Mouse (Mus musculus) thymus, adult 2 months (tissue): ENCODE measurements around the gene Mnx1. TPM values are rescaled to one million over a fixed set of nuclear protein-coding genes. Genes with fewer than 3 reads are reported as not detected.
A peak's percentile ranks its signal among the peaks of the same experiment; 100 is the strongest.
"Not testable (repeated sequence)": the region's sequence is repeated elsewhere in the genome, so short reads cannot be mapped to it uniquely, and the experiment has no call there.

Experiments
- DNase-seq: peaks from one replicate; pipeline ENCODE4 v3.0.0; 2021
- H3K27ac ChIP-seq: fragments of 200-500 bp; 2 replicates; pipeline ENCODE4 v1.5.1; 2012; ENCODE audit warnings: low read length, control low read depth; ENCODE audit not compliant: control insufficient read depth, insufficient read depth
- H3K27me3 ChIP-seq: fragments of 200-500 bp; 2 replicates; pipeline ENCODE4 v1.6.1; 2012; ENCODE audit warnings: mild to moderate bottlenecking, low read length, moderate library complexity, mixed read lengths; ENCODE audit not compliant: control insufficient read depth, insufficient read depth
- H3K36me3 ChIP-seq: fragments of 200-500 bp; 2 replicates; pipeline ENCODE4 v1.6.1; 2012; ENCODE audit warnings: mild to moderate bottlenecking, low read length, moderate library complexity; ENCODE audit not compliant: control insufficient read depth, insufficient read depth
- H3K4me1 ChIP-seq: fragments of 200-500 bp; replicated peaks from 2 replicates; pipeline ENCODE4 v1.6.1; 2012; ENCODE audit warnings: low read length; ENCODE audit not compliant: control insufficient read depth, insufficient read depth
- H3K4me3 ChIP-seq: fragments of 200-500 bp; 2 replicates; pipeline ENCODE4 v1.5.1; 2012; ENCODE audit warnings: mild to moderate bottlenecking, low read length, control low read depth, moderate library complexity; ENCODE audit not compliant: control insufficient read depth, insufficient read depth
- CTCF ChIP-seq: fragments of 200-500 bp; IDR thresholded peaks from 2 replicates; pipeline ENCODE4 v1.5.1; 2012; ENCODE audit warnings: mild to moderate bottlenecking, control low read depth, low read length, moderate library complexity, borderline replicate concordance; ENCODE audit not compliant: control insufficient read depth, poor library complexity, insufficient read depth; ENCODE audit errors: extremely low read depth
- POLR2A ChIP-seq: fragments of 200-500 bp; IDR thresholded peaks from 2 replicates; pipeline ENCODE4 v1.6.1; 2012; ENCODE audit warnings: mild to moderate bottlenecking, low read length, control low read depth, moderate library complexity; ENCODE audit not compliant: control insufficient read depth, poor library complexity, insufficient read depth; ENCODE audit errors: extremely low read depth
- WGBS: fragments of 180-500 bp; shearing (Covaris S2); methylation state at CpG from one replicate; pipeline ENCODE4 v1.1.7; 2018; 5-methylcytosine and 5-hydroxymethylcytosine counted together
- polyA plus RNA-seq: library from polyadenylated mRNA; depleted of rRNA; stranded (reverse); fragments of >200 nt; gene quantifications from 2 replicates; pipeline ENCODE4 v1.2.3, GENCODE M21; 2012; rRNA removed

The Mnx1 gene
- polyA plus RNA-seq, 1 experiment, result 0.08 TPM

DNA sequence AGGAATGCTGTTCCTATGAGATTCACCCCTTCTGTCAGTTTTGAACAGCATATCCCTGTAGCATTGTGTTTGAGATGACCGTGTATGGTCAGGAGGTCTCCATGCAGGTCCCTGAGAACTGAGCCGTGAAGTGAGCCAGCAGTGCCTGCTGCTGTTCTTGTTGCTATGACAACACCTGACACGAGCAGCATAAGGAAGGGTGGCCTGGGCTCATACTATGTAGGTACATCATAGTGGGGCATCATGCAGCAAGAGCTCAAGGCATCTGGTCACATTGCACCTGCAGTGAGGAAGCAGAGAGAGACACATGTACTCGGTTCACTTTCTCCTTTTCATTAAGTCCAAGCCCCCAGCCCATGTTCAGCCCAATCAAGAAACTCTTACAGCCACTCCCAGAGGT is 25.9 kb downstream of the Mnx1 start:
- Histone ChIP-seq H3K27me3 (no peaks in the 10 kb centered on the region), H3K4me3 (no peak overlapping the region), H3K4me1 (no peaks in the 10 kb centered on the region), H3K36me3 (peaks cover 35% of the 10 kb centered on the region), H3K27ac (no peak overlapping the region)
- no peak for DNase-seq
- no peak for TF ChIP-seq POLR2A
- TF ChIP-seq CTCF, result no peak
- 94% methylated on average over 4 of the region's 4 CpGs for WGBS

DNA sequence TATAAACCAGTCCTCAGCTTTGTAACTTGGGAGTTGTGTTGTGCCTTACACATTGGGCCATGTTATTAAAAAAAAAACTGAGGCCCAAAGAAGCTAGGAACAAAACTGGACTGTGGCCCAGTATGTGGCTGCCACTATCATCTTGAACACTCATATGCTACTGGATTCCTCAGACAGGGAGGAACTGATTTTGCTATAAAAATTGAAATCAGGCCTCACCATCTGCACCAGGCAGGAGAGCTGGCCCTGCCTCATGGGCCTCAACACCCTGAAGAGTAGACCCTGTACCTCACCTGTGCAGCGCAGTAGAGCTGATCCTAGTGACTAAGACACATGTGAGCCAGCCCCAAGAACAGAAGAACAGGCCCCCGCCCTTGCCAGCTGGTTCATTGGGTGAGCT is 33.0 kb downstream of the Mnx1 start:
- peaks cover 80% of the 10 kb centered on the region for H3K36me3 ChIP-seq
- 98% methylated on average over 2 of the region's 2 CpGs for WGBS
- no peak for DNase-seq

DNA sequence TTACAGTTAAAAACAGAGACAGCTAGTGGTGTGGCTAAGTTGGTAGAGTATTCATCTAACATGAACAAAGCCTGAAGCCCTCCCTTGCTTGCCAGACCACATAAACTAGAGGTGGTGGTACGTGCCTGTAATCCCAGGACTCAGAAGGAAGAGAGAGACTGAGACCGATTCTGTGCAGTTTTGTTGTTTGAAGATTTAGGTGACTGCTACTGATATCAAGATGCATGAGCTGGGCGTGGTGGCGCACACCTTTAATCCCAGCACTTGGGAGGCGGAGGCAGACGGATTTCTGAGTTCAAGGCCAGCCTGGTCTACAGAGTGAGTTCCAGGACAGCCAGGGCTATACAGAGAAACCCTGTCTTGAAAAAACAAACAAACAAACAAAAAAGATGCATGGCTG is 41.5 kb downstream of the Mnx1 start:
- WGBS, result 95% methylated on average over 6 of the region's 6 CpGs

More for the DNA sequence above, 33.0 kb downstream of the Mnx1 start:
- Histone ChIP-seq H3K4me1 (no peaks in the 10 kb centered on the region), H3K27me3 (no peaks in the 10 kb centered on the region), H3K27ac (no peak overlapping the region), H3K4me3 (no peak overlapping the region)
- TF ChIP-seq POLR2A, result no peak
- TF ChIP-seq CTCF, result no peak

GRCm38 (mm10) chr5:29435491-29435890 is 42.8 kb downstream of the Mnx1 start:
- no peak for DNase-seq
- Histone ChIP-seq H3K36me3 (peaks cover 12% of the 10 kb centered on the region), H3K4me3 (peak overlapping the region; percentile 76), H3K27ac (no peak overlapping the region), H3K4me1 (peaks cover 11% of the 10 kb centered on the region), H3K27me3 (no peaks in the 10 kb centered on the region)
- TF ChIP-seq CTCF, result no peak
- TF ChIP-seq POLR2A, result no peak
- 53% methylated on average over 8 of the region's 8 CpGs for WGBS

More for the DNA sequence above, 41.5 kb downstream of the Mnx1 start:
- not testable (repeated sequence) for H3K27me3 ChIP-seq, H3K27ac ChIP-seq, DNase-seq, H3K4me3 ChIP-seq
- peaks cover 11% of the 10 kb centered on the region for H3K4me1 ChIP-seq
- peaks cover 22% of the 10 kb centered on the region for H3K36me3 ChIP-seq

DNA sequence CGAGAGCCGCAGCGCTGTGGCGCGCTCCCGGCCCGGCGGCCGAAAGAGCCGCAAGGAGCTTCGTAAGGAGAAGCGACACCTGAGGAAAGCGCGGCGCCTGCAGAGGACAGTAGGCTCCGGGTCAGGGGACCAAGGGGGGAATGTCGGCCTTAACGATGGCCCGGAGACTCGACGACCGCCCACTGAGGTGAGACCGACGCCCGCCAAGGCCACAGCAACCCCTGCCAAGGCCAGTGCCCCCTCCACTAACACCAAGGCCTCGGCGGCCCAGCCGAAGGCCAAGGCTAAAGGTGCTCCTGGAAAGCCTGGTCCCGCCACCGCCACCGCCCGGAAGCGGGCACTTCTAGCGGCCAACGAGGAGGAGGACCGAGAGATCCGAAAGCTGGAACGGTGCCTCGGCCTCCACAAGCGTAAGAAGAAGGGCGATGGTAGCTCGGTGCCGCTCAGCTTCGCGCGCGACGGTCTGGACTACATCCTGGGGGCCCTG is 43.4 kb downstream of the Mnx1 start:
- Histone ChIP-seq H3K27me3 (no peaks in the 10 kb centered on the region), H3K27ac (no peak overlapping the region), H3K36me3 (peaks cover 7% of the 10 kb centered on the region), H3K4me1 (peaks cover 11% of the 10 kb centered on the region), H3K4me3 (peak overlapping the region; percentile 76)
- under 1% methylated on average over 48 of the region's 48 CpGs for whole genome bisulfite sequencing
- TF ChIP-seq POLR2A (no peak), CTCF (no peak)
- DNase-seq, result no peak

GRCm38 (mm10) chr5:29434228-29434871 is 43.9 kb downstream of the Mnx1 start, which contains the start of gene Nom1:
Gene Nom1, plus strand, starts transcription at chr5:29434664.
- 0 out of 2 replicates have a peak, but pooled peaks cover 3% of the 10 kb centered on the region for H3K36me3 ChIP-seq
- 5% methylated on average over 29 of the region's 29 CpGs for WGBS
- H3K27ac ChIP-seq, result no peak within 1 kb of the TSS
- TF ChIP-seq CTCF, result 0 out of 2 replicates have a peak, but pooled peaks have one; percentile 45
- TF ChIP-seq POLR2A, result peak; percentile 63; the same call in 1 of the 2 replicates
- peak within 1 kb of the TSS; percentile 76 for H3K4me3 ChIP-seq
- DNase-seq, result peak; percentile 92
- H3K4me1 ChIP-seq, result peaks cover 11% of the 10 kb centered on the region
- H3K27me3 ChIP-seq, result no peaks in the 10 kb centered on the region

DNA sequence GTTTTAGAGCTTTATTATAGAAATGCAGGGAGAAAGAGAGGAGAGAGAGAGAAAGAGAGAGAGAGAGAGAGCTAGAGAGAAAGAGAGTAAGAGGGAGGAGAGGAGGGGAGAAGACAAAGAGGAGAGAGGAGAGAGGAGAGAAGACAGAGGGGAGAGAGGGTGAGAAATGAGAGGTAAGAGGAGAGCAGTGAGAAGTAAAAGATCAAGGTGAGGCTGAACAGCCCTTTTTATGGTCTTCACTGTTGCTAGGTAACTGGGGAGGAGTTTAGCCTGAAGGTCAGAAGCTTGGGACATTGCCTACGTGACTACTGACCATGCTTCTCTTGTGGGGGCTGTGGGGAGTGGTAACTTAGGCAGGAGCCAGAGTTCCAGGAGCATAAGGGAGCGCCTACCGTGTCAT is 54.9 kb downstream of the Mnx1 start:
- not testable (repeated sequence) for H3K4me1 ChIP-seq, H3K27ac ChIP-seq, H3K4me3 ChIP-seq, DNase-seq, H3K36me3 ChIP-seq, H3K27me3 ChIP-seq
- WGBS, result 68% methylated on average over 3 of the region's 3 CpGs

Other genes starting within 250 kb of the Mnx1 start
- gene Lmbr1, start 100.1 kb downstream of the Mnx1 start, polyA plus RNA-seq, result 1.5 and 1.9 TPM in 2 replicates
- gene Nom1, start 43.8 kb downstream of the Mnx1 start, polyA plus RNA-seq, result 7.5 and 7.8 TPM in 2 replicates
- gene Ube3c, start 90.8 kb upstream of the Mnx1 start, polyA plus RNA-seq, result 16.4 and 17.3 TPM in 2 replicates